Mouse (Mus musculus) testis, postnatal 10 days (tissue): ENCODE measurements around the gene Gucy2c.
"Not testable (repeated sequence)": the region's sequence is repeated elsewhere in the genome, so short reads cannot be mapped to it uniquely, and the experiment has no call there.

Experiments used
- DNase-seq: peaks from one replicate; pipeline ENCODE4 v3.0.0; 2021; ENCODE audit warnings: low spot score

Gucy2c gene

GRCm38 (mm10) chr6:136803093-136803738, 21.7 kb upstream of the Gucy2c start:
- no peak for DNase-seq

- no peak for DNase-seq
Measured at GRCm38 (mm10) chr6:136801274-136801673, 19.7 kb upstream of the Gucy2c start.

- no peak for DNase-seq
Measured at GRCm38 (mm10) chr6:136800710-136801109, 19.1 kb upstream of the Gucy2c start.

GRCm38 (mm10) chr6:136797874-136798693, 16.5 kb upstream of the Gucy2c start:
- DNase-seq, result not testable (repeated sequence)

- no peak for DNase-seq
Measured at GRCm38 (mm10) chr6:136795850-136796249, 14.3 kb upstream of the Gucy2c start.

GRCm38 (mm10) chr6:136795110-136795509, 13.5 kb upstream of the Gucy2c start:
- no peak for DNase-seq

- DNase-seq, result no peak
Measured at GRCm38 (mm10) chr6:136793831-136794525, 12.4 kb upstream of the Gucy2c start.

GRCm38 (mm10) chr6:136792884-136793758, 11.6 kb upstream of the Gucy2c start:
- no peak for DNase-seq

GRCm38 (mm10) chr6:136789391-136789971, 7.9 kb upstream of the Gucy2c start:
- no peak for DNase-seq

GRCm38 (mm10) chr6:136782761-136783160, 1.2 kb upstream of the Gucy2c start:
- DNase-seq, result no peak

- no peak for DNase-seq
Measured at GRCm38 (mm10) chr6:136782146-136782545, 581 bp upstream of the Gucy2c start.

- no peak for DNase-seq
Measured at GRCm38 (mm10) chr6:136776392-136776791, 5.2 kb downstream of the Gucy2c start.

GRCm38 (mm10) chr6:136769859-136770258, 11.7 kb downstream of the Gucy2c start:
- DNase-seq, result no peak

GRCm38 (mm10) chr6:136769143-136769542, 12.4 kb downstream of the Gucy2c start:
- DNase-seq, result no peak

- no peak for DNase-seq
Measured at GRCm38 (mm10) chr6:136763912-136764311, 17.7 kb downstream of the Gucy2c start.

- DNase-seq, result no peak
Measured at GRCm38 (mm10) chr6:136750567-136750966, 31.0 kb downstream of the Gucy2c start.

GRCm38 (mm10) chr6:136745586-136745985, 36.0 kb downstream of the Gucy2c start:
- no peak for DNase-seq

- DNase-seq, result no peak
Measured at GRCm38 (mm10) chr6:136743729-136744128, 37.8 kb downstream of the Gucy2c start.

- DNase-seq, result peak; percentile 90
Measured at GRCm38 (mm10) chr6:136742352-136743118, 39.0 kb downstream of the Gucy2c start.

GRCm38 (mm10) chr6:136741281-136741680, 40.3 kb downstream of the Gucy2c start:
- no peak for DNase-seq

GRCm38 (mm10) chr6:136735766-136736165, 45.8 kb downstream of the Gucy2c start:
- peak; percentile 18 for DNase-seq
